Mouse (Mus musculus) erythroblast, embryonic 14.5 days (primary cell): ENCODE results near the gene Ptgds. TPM values are rescaled to one million over a fixed set of nuclear protein-coding genes. Genes with fewer than 3 reads are reported as not detected.

ENCODE experiments used
- H3K27me3 ChIP-seq: 2 replicates; pipeline ENCODE4 v1.6.1; 2012; ENCODE audit warnings: inconsistent platforms; ENCODE audit not compliant: control insufficient read depth
- H3K36me3 ChIP-seq: 2 replicates; pipeline ENCODE4 v1.6.1; 2012; ENCODE audit warnings: mild to moderate bottlenecking, inconsistent platforms; ENCODE audit not compliant: control insufficient read depth
- H3K4me1 ChIP-seq: 2 replicates; pipeline ENCODE4 v1.6.1; 2012; ENCODE audit warnings: inconsistent platforms; ENCODE audit not compliant: control insufficient read depth
- H3K4me3 ChIP-seq: replicated peaks from 2 replicates; pipeline ENCODE3; 2012; ENCODE audit warnings: moderate library complexity, mild to moderate bottlenecking, inconsistent platforms
- H3K9me3 ChIP-seq: 2 replicates; pipeline ENCODE4 v1.6.1; 2012; ENCODE audit warnings: low read length, inconsistent platforms, mixed read lengths; ENCODE audit not compliant: control insufficient read depth
- GATA1 ChIP-seq: IDR thresholded peaks from 2 replicates; pipeline ENCODE4 v1.6.1; 2012; ENCODE audit warnings: low read length, inconsistent platforms, mixed read lengths
- TAL1 ChIP-seq: IDR thresholded peaks from 3 replicates; pipeline ENCODE4 v1.6.1; 2012; ENCODE audit warnings: low read length, inconsistent platforms, mixed read lengths
- polyA plus RNA-seq: library from polyadenylated mRNA; stranded (reverse); fragments of >175 nt; gene quantifications from 2 replicates; pipeline ENCODE4 v1.2.3, GENCODE M21; 2012

The Ptgds gene
- not detected in 2 replicates for polyA plus RNA-seq

GRCm38 (mm10) chr2:25469969-25470368, at the start of gene Ptgds:
Ptgds (minus strand) TSS chr2:25470046.
- no peaks in the 10 kb centered on the region for H3K27me3 ChIP-seq
- TF ChIP-seq GATA1 = no peak
- no peak for TF ChIP-seq TAL1
- peaks cover 2% of the 10 kb centered on the region for H3K4me1 ChIP-seq
- no peaks in the 10 kb centered on the region for H3K9me3 ChIP-seq
- H3K4me3 ChIP-seq = no peak within 1 kb of the TSS
- no peaks in the 10 kb centered on the region for H3K36me3 ChIP-seq

DNA sequence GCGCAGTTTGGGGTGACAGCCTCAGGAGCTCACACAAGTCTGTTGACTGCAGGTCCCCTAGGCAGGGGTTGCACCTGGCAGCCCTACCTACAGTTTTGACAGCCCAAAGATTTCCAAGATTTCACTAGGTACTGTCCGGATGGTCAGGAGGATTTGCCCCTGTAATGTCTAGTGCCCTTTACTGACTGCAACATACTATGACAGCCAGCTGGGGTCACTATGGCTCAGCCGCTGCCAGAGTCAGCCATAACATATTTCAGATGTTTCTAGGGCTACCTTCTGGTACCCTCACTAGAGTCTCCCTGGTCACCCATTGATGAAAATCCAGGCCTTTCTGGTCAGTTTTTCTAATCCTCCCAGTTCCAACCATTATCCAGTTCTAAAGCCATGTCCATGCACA, 40.1 kb upstream of the Ptgds start:
- Histone ChIP-seq H3K36me3 (peaks cover 17% of the 10 kb centered on the region), H3K4me3 (no peak overlapping the region), H3K9me3 (no peaks in the 10 kb centered on the region), H3K4me1 (peaks cover 22% of the 10 kb centered on the region), H3K27me3 (no peaks in the 10 kb centered on the region; the same call in 1 of the 2 replicates)
- TF ChIP-seq GATA1 (no peak), TAL1 (no peak)

DNA sequence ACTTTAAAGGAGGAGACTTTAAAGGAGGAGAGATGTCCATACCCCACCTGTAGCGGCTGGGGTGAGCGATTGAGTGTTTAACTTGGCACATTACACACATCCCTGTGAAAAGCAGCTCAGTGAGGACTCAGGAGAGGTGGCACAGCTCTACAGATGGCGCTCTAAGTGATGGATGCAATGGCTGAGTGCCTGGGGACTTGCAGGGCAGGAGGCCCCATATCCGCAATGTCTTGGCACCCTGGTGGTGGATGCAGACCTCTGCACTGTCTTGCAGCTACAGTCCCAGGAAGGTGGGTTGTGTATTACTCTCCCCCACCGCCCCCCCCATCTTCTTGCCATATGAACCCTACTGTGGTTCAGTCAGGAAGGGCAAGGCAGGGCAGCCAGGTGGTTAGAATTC, 37.1 kb upstream of the Ptgds start:
- no peak for TF ChIP-seq TAL1
- TF ChIP-seq GATA1 = no peak
- no peak overlapping the region for H3K4me3 ChIP-seq
- no peaks in the 10 kb centered on the region for H3K9me3 ChIP-seq
- no peaks in the 10 kb centered on the region for H3K27me3 ChIP-seq
- H3K4me1 ChIP-seq = peaks cover 52% of the 10 kb centered on the region
- peaks cover 47% of the 10 kb centered on the region for H3K36me3 ChIP-seq

DNA sequence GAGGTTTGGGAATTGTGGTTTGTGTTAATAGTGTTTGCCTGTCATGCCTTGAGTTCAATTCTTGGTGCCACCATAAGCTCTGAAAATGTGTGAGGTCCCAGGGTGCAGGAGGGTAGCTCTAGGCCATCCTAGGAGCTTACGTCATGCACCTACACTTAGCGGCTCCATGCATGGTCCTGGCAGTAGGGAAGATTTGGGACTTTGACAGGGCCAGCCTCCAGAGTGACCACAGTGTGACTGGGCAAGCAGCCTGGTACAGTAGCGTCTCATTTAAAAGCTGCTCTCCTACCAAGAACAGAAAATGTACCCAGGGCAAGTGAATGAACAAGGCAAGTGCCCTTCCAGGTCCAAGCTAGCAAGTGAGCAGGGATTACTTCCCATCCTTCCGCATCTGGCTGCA, 36.0 kb upstream of the Ptgds start:
- Histone ChIP-seq H3K36me3 (peaks cover 52% of the 10 kb centered on the region), H3K27me3 (no peaks in the 10 kb centered on the region), H3K4me3 (no peak overlapping the region), H3K4me1 (peaks cover 57% of the 10 kb centered on the region), H3K9me3 (no peaks in the 10 kb centered on the region)
- no peak for TF ChIP-seq GATA1
- no peak for TF ChIP-seq TAL1

DNA sequence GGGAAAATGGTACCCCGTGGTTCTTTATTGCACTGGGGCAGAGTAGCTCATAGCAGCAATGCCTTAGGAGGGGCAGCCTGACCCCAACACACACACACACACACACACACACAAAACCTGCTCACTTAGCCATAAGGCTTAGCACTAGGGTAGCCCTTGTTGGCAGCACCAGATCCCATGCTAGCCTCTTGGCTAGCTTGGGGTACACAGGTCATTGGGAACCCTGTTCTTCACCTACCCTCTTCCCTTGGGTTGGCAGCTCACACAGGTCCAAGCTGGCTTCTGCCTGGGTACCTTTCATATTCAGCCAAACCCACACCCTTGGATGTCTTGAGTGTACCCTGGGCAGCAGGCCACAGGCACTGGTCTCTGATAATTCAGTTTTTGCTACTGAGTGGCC, 35.2 kb upstream of the Ptgds start:
- TF ChIP-seq TAL1 (no peak), GATA1 (no peak)
- H3K36me3 ChIP-seq = peaks cover 52% of the 10 kb centered on the region

DNA sequence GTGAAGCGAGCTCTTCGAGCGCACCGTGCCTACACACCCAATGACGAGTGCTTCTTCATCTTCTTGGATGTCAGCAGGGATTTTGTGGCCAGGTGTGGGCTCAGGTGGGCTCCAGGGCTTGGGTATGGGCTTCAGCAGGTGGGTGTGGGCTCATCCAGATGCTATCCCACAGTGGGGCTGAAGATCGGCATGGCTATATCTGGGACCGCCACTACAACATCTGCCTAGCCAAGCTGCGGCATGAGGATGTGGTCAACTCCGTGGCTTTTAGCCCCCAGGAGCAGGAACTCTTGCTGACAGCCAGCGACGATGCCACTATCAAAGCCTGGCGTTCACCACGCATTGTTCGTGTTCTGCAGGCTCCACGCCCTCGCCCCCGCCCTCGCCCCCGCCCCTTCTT, 34.7 kb upstream of the Ptgds start:
- no peak for TF ChIP-seq TAL1
- TF ChIP-seq GATA1 = no peak
- Histone ChIP-seq H3K4me1 (peaks cover 60% of the 10 kb centered on the region), H3K4me3 (no peak overlapping the region), H3K9me3 (no peaks in the 10 kb centered on the region), H3K36me3 (peaks cover 52% of the 10 kb centered on the region), H3K27me3 (no peaks in the 10 kb centered on the region)

More for the DNA sequence above, 35.2 kb upstream of the Ptgds start:
- Histone ChIP-seq H3K4me1 (peaks cover 57% of the 10 kb centered on the region), H3K4me3 (no peak overlapping the region), H3K9me3 (no peaks in the 10 kb centered on the region), H3K27me3 (no peaks in the 10 kb centered on the region)

- Histone ChIP-seq H3K4me1 (peaks cover 69% of the 10 kb centered on the region), H3K4me3 (peak overlapping the region; percentile 72), H3K9me3 (no peaks in the 10 kb centered on the region), H3K27me3 (no peaks in the 10 kb centered on the region), H3K36me3 (peaks cover 52% of the 10 kb centered on the region)
- peak; percentile 79 for TF ChIP-seq GATA1
- TF ChIP-seq TAL1 = peak; percentile 80
Observed at GRCm38 (mm10) chr2:25502726-25503125, 32.9 kb upstream of the Ptgds start.

GRCm38 (mm10) chr2:25501593-25502486, 32.0 kb upstream of the Ptgds start, which contains the start of gene C8g:
C8g (minus strand) TSS chr2:25501719.
- Histone ChIP-seq H3K9me3 (no peaks in the 10 kb centered on the region), H3K27me3 (no peaks in the 10 kb centered on the region), H3K4me1 (peaks cover 67% of the 10 kb centered on the region), H3K4me3 (peak within 1 kb of the TSS; percentile 72), H3K36me3 (peaks cover 49% of the 10 kb centered on the region)
- TF ChIP-seq GATA1 = no peak

- H3K27me3 ChIP-seq = no peaks in the 10 kb centered on the region
- H3K4me1 ChIP-seq = peaks cover 64% of the 10 kb centered on the region
- H3K36me3 ChIP-seq = peaks cover 43% of the 10 kb centered on the region
- peak within 1 kb of the TSS; percentile 72 for H3K4me3 ChIP-seq
- TF ChIP-seq GATA1 (no peak), TAL1 (no peak)
- no peaks in the 10 kb centered on the region for H3K9me3 ChIP-seq
Observed at GRCm38 (mm10) chr2:25500576-25501405, 30.9 kb upstream of the Ptgds start, which contains the start of gene Fbxw5. Fbxw5 (plus strand) TSS chr2:25500750.
